Mouse (Mus musculus): ENCODE measurements around the gene Isyna1.

Isyna1 gene

DNA sequence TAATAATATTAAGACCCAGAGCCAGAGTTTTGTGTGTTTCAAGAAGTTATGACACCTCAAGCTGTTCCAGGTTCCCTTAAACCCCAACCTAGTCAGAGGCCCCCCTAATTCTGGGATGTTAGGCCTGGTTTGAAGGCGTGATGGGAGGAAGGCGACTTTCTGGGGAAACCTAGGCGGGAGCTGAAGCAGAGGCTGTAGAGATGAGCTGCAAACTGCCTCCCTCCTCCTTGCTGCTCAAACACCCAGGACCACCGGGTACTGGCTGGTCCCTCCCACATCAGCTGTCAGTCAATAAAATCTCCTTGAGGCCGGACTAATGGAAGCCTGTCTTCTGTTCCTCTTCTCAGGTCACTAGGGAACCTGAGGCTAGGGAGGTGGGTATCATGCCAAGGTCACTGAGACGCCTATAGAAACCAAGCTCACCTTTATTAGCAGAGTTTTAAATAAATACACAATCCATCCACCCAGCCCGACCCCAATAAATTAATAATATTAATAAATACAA, 34.9 kb downstream of the Isyna1 start:
- no peak for DNase-seq (ENCODE audit: low spot score)

DNA sequence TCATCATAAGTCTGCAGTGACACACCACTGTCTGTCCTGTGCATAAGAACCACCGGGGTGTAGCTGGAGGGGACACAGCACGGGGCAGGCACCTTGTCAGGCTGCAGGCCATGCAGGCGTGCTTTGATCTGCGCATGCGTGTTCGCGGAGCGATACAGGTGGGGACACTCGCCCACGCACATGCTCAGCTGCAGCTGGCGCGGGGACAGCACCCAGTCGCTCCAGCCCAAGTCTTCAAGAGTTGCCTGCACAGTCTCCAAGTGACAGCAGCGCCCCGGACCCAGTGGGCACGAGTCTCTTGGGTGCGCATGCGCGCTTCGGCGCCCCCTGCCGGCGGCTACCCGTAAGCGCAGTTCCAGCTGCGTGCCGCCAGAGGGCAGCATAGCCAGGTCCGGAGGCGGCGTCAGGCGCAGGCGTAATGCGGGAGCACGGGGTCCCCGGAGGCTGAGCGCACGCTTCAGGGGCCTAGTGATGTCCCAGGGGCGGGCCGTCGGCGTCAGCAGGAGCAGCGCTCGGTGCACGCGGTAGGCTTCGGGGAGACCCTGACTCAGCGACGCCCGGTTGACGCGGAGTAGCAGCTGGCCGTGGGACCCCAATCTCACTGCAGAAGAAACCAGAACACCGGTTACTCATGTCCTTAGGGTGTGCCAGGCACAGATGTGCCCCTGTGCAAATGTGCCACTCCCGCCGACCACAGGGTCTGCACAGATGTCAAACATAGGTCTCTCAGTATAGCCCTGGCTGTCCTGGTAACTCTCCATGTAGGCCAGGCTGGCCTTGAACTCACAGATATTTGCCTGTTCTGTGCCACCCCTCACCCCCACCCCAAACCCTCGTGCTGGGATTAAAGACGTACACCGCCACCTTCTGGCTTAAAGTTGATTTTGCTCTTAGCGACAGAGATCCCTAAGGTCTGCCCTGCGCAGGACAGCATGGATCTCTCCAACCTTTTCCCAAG, 35.7 kb downstream of the Isyna1 start:
- DNase-seq (ENCODE audit: low spot score), result peak; percentile 96

DNA sequence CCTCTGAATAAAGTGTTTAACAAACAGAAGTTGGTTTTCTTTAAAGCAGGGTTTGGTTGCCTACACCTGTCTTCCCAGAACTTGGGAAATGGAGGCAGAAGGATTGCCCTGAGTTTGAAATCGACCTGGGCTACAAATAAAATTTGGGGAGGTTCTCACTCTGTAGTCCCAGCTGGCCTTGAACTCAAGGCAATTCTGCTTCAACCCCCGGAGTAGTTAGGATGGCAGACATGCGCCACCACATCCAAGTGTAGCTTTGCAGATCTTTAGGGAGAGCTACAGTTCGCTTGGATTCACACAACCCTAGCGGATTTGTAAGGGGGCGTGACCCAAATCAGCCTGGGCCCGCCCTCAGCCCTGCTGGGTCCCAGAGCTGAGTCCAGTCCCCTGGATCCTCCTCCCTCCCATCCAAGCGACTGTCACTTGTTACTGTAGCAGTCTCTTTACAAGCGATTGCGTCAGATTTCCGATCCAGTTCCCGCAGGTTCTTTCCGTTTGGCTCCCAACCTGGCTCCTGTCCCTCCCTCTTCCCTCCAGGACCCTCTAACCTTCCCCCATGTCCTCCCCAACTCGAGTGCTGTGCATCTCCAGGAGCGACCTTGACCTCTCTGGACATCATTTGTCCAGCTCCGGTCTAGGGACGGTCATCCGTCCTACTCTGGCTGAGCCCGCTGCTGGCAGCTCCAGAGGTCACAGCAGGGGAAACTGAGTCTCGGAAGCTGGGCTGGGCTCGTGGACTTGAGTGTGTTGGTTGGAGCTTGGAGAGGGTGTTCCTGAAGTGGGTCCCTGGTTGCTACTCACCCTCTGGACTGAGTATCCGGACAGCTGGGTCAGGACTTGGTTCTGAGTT, 36.6 kb downstream of the Isyna1 start:
- DNase-seq (ENCODE audit: low spot score), result peak; percentile 93

DNA sequence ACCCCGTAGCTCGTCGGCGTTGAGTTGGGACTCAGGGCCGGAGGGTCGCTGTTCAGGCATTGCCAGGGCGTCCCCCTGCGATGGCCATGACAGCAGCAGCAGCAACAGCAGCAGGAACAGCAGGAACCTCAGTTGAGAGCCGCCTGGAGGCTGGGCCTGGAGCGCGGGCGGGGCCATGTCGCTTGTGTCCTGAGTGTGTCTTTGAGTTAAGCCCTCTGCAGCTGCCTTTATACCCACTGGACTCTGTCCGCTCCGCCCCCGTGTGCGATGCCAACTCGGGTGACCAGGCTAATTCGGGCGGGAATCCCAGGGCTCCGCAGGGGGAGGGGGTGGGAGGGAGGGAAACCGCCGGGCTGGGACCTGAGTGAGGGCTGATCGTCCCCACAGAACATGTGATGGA, 37.3 kb downstream of the Isyna1 start:
- DNase-seq (ENCODE audit: low spot score), result peak; percentile 88

DNA sequence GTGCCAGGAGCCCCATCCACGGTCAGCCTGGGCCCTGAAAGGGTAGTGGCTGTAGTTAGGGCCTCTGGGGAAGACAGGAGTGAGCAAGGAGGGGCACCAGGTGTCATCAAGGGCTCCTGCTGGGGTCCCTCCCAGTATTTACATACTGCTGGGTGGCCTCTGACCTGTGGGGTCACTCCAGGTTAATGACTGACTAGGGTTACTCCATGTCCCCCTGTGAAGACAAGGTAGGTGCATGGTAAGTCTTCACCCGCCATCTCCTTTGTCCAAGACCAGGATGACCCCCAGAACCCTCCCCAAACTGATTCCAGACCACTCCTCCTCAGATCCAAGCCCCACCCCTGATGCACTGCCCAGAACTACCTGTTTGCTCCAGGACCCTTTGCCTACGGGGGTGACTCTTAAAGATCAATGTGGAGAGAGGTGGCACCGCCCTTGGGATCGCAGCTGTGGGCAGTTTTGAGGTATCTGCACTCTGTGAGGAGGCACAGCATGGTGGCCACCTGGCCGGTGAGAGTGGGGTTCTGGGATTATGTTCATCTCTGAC, 38.2 kb downstream of the Isyna1 start, which contains the start of gene Gdf15:
Gene Gdf15 (minus strand): TSS at position 111 of the 547 bp plus-strand sequence.
- no peak for DNase-seq (ENCODE audit: low spot score)

DNA sequence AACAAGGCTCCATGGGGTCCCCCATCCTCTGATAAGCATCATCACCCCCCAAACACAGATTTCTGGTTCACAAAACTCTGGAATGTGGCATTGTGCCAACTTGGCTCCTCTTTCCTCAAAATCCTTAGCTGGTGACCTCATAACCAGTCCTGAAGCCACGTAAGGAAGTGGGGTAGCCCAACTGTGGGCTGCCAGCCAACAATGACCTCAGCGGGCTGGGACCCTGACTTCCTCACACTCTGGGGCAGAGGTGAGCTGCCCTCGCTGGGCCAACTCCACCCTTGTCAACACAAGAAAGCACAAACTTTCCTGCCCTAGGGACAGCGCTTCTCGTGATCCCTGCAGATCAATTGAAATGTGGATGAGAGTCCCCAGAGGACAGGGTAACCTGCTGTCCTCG, 39.9 kb downstream of the Isyna1 start:
- peak; percentile 64 for DNase-seq (ENCODE audit: low spot score)

DNA sequence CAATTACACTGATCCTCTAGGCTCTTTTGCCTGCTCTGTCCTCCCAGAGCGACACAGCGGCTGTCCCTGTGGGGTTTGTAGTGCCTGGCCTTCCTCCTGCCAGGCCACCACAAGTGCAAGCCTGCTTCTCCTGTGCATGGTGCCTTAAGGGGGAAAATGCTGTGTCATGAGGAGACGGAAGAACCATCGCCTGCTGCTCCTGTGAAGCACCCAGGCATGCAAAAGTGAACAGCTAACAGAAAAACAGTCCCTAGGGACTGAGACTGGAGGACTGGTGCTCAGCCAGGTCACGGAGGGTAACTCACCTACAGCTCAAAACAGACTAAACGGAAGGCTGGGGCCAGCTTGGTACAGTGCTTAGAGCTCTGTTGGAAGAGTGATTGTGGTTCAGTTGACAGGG, 41.4 kb downstream of the Isyna1 start:
- peak; percentile 59 for DNase-seq (ENCODE audit: low spot score)

DNA sequence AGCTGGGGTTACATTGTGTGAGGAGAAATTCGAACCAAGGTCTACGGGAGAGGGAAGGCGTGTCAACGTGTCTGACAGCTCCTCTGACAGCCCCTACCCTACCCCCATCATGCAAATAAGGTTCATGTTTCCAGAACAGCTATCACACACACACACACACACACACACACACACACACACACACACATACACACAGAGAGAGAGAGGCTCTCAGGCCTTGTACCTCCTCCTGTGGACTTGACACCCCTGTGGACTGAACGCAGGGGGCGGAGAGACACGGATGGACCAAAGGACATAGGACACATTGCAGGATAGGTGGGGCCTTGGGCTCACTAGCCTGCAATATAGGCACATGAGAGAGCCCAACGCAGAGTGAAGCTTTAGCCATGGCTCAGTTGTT, 42.7 kb downstream of the Isyna1 start:
- DNase-seq (ENCODE audit: low spot score), result peak; percentile 36

DNA sequence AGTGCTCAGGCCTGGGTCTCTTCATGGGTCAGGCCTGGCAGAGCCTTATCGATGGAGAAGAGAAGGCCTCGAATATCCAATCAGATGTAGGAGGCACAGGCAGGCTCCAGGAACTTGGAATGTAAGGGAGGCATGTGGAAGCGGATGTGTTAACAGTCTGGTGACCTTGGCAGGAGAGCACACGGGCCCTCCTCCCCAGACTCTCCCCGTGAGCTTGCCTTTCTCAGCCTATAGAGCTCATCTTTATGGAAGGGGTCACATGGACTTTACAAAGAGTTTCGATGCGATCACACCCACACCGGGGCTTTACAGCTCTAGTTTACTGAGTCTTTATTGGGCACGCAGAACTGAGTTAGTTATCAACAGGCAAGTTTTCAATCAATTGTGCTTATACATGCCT, 44.6 kb downstream of the Isyna1 start:
- no peak for DNase-seq (ENCODE audit: low spot score)

DNA sequence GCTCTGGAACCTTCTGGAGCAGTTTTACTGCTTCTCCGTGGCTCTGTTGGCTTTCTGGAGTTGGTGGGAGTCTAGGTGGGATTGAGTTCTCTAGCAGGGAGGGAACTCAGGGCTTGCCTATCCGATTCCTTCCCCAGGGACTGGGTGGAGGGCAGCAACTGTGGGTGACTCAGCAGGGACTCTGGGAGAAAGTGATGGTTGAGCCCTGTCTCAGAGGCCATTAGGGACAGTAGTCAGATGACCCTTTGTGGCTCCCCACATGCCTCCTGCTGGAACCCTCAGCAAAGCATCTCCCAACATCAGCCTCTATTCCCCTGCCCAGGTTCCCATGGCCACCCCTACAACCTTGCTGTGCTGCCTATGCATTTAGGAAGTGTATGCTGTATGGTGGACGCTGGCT, 48.8 kb downstream of the Isyna1 start:
- DNase-seq (ENCODE audit: low spot score), result no peak

DNA sequence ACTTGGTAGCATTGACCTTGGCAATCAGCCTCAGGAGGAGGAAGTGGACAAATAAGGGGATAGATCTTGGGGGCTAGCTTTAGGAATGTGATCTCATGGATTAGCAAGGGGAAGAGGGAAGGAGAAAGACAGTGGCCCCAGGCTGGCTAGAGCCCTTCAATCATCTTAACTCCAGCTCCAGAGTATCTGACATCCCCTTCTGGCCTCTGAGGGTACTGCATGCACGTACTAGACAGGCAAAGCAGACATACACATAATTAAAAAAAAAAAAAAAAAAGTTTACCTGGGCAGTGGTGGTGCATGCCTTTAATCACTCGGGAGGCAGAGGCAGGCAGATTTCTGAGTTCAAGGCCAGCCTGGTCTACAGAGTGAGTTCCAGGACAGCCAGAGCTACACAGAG, 49.9 kb downstream of the Isyna1 start:
- DNase-seq (ENCODE audit: low spot score), result no peak

DNA sequence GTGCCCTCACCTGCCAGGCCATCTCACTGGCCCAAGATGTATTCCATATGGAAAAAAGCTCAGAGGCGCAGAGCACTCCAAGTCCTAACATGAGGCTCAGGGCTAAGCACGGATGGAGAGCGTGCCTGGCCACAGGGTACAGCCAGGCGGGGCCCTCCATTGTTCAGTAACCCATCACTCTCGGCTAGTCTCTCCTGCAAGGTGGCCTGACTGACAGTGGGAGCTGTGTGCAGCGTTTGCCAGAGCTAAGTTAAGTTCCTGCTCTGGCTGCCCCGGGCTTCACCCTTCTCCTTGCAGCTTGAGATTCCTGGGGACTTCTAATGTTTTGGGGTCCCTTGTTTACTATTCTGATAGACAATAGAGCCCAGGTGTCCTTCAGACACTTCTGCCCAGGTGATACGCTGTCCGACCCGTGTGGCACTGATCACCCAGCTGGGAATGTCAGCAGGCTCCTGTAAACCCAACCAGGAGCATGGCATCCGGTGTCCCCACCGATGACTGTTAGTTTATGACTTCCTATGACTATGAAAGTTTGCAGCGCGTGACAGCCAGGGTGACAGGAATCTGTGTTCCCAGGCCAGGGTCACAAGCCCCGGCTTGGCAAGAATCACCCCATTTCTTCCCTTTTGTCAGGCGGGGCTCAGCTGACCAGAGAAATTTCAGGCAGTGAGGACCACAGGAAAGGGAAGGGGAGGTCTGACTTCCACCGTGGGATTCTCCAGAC, 51.5 kb downstream of the Isyna1 start:
- DNase-seq (ENCODE audit: low spot score), result no peak

DNA sequence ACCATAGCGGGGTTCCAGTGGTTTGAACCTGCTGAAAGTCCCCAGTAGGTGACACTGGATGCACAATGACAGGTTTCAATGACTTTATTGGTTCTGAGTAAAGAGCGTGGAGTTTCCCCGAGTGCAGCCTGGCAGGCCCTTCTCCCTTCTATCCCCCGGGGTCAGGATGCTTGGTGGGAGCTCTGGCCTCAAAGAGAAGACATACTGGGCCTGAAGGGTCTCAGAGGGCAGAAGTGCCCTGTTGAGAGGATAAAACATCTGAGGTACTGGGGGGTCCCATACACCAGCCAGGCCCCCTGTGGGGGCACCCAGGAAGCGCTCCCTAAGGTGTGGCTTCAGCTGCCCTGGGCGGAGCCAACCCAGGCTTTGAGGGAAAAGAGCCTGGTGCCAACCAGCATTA, 52.2 kb downstream of the Isyna1 start:
- DNase-seq (ENCODE audit: low spot score), result no peak

DNA sequence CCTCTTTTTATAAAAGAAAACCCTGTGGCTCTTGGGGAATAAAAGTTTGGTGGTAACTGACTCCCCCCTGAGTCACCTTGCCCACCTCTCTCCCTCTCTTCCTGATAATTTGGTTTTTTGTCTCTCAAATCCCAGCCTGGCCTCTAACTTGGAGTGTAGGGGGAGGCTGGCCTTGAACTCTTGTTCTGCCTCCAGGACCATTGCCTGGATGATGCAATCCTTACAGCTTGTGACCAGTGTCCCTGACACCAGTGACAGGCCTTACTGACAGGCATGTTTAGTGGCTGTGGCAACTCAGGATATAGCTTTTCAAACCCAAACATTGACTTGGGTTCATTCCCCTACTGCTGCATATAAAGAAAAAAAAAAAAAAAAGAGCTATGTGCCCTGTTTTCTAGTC, 52.6 kb downstream of the Isyna1 start:
- no peak for DNase-seq (ENCODE audit: low spot score)

Data from MN1 (cell line).